Mouse (Mus musculus): ENCODE data around the gene Eef1akmt3. TPM values are rescaled to one million over a fixed set of nuclear protein-coding genes. Genes with fewer than 3 reads are reported as not detected.

Gene Eef1akmt3
- total RNA-seq, 2 experiments from 2014 or later: 0.21 to 0.84 TPM

GRCm38 (mm10) chr10:127050119-127050474, 8.8 kb upstream of the Eef1akmt3 start:
- DNase-seq: no peak

GRCm38 (mm10) chr10:127049395-127050118, 8.2 kb upstream of the Eef1akmt3 start:
- no peak for DNase-seq

- DNase-seq: no peak
Observed at GRCm38 (mm10) chr10:127048608-127049394, 7.5 kb upstream of the Eef1akmt3 start.

DNA sequence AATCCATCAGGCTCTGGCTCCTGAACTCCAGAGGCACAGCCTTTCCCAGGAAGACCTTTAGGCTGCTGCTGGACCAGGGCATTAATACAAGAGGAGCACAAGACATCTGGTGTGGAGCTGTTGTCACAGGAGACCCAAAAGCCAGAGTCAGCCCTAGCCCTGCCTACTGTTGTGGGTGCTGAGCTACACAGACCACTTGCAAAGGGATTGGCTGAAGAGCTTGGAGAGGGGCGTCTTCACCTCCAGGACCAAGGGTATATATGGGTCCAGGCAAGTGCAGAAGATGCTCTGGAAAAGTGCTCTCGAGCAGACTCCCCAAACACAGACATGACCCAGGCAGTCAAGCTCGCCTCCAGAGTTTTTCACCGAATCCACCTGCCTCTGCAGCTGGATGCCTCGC, 6.6 kb upstream of the Eef1akmt3 start, which contains the start of gene Cyp27b1:
Gene Cyp27b1 (plus strand): TSS at position 297 of the 400 bp plus-strand sequence.
- DNase-seq: no peak

- no peak for DNase-seq
Observed at GRCm38 (mm10) chr10:127043187-127043586, 1.9 kb upstream of the Eef1akmt3 start.

DNA sequence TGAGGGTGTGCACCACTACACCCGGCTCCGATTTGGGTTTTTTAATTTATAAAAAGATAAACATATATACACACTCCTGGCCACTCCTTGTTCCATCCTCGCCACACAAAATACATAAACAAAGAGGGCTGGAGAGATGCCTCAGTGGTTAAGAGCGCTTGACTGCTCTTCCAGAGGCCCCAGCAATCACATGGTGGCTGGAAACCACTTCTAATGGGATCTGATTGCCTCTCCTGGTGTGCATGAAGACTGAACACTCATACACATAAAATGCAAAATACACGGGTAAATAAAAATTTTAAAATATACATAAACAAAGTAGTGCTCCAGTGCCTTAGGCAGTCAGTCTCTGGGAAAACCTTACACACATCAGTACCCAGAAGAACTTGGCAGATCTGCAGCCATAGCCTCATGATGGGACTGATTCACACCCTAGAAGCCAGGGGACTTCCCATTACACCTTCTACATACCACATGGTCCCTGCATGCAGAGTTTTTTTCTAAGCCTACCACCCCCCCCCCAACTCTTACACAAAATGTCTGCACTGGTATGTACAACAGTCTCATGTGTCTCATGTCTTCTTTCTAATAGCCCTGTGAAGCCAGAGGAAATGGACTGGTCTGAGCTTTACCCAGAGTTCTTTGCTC, 1.3 kb upstream of the Eef1akmt3 start:
- no peak for DNase-seq

DNA sequence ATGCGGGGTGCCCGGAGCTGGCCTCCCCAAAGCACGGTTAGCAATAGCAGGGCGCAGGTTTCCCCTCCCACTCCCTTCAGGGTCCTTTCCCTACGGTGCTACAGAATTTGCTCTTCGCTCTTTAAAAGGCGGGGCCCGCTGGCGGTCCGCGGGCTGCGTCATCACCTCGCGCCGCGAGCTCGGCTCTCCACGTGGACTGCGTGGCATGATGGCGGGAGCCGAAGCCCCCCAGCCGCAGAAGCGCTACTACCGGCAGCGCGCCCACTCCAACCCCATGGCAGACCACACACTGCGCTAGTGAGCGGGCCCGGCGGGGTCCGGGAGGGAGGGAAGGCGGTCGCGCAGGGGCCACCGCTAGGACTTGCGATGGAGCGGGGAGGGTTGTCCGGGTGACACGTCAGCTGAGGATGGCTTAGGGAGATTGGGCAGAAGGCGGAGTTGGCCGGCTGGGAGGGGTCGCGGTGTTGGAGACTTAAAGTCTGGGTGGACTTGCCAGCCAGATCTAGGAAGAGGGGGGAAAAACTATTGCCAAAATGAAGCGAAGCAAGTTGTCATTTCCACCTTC, 543 bp upstream of the Eef1akmt3 start:
- DNase-seq: peak; percentile 92

DNA sequence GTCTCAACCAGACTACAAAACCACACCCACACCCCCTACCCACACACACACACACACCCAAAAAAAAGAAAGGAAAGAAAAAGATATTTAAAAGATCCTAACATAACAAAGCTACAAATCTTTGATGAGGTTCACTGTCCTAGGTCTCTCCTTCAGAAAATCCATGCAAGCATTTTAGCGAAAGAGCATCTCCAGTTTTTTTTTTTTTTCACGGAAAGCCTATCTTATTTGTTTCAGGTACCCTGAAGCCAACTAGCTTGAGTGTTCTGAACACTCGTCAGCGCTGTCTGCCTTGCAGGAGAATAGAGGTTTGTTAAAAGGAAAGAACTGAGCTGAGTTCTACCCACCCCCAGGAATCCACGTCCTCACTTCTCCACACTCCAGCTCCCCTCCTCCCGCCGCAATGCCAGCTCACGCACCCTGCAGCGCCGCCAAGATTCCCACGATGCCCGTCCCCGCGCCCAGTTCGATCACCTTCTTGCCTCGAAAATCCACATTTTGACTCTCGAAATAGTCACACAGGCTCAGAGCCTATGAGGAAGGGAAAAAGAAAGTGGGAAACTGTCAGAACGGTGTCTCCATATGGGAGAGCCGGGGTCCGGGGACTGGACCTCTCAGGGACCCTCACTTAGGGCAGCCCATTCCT, 621 bp downstream of the Eef1akmt3 start:
- DNase-seq: no peak

DNA sequence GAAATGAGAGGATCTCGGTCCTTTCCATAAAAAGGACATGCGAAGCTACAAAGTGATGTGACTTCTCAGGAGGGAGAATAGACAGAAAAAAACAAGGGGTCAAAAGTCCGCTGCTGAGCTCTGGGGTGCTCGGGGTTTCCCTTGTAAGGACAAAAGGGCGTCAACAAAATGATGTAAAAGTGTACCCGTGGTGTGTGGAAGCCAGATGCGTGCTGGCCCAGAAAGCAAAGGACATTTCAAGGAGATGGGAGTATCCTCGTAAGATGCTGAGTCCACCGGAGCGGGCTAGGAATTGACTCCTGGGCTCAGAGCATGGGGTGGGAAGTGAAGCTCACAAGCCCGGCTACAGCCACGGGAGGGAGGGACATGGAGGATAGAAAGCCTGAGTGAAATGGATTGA, 3.7 kb downstream of the Eef1akmt3 start:
- DNase-seq: no peak

DNA sequence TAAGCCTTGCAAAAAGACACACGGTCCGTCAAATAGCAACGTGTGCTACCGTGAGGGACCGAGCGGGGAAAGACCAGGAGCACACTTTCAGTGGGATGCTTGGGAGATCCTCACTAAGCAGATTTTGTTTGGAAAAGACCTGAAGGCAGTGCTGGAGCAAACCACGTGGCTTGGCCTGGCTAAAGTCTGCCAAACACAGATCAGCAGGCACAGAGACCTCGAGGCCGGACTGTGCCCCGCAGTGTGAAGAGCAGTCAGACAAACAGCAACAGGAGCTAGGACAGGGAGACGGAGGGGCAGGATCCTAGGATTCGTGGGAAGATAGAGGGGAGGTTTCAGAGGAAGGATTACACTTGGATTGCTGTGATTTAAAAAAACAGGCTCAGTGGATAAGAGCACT, 5.0 kb downstream of the Eef1akmt3 start:
- DNase-seq: no peak

DNA sequence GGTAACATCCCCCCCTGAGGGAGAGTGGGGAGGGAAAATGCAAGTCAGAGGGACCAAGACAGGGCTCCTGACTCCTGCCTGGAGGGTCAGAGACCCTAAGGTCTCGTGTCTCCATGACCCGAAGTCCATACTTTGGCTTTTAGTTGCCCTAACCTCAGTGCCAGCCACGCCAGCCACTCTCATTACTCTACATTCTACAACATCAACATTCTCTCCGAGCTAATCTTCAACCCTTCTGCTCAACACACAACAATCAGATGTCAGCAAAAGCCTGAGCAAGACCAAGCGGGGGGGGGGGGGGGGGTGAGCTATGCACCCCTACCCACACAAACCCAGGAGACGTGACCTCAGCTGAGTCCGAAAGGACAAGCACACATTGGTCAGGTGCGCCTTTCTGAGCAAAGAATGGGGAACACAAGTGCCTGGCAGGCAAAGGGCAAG, 8.0 kb downstream of the Eef1akmt3 start:
- no peak for DNase-seq

GRCm38 (mm10) chr10:127030336-127031296, 10.7 kb downstream of the Eef1akmt3 start, which contains the start of gene Tsfm:
Gene Tsfm (minus strand): TSS chr10:127030840.
- peak; percentile 98 for DNase-seq

DNA sequence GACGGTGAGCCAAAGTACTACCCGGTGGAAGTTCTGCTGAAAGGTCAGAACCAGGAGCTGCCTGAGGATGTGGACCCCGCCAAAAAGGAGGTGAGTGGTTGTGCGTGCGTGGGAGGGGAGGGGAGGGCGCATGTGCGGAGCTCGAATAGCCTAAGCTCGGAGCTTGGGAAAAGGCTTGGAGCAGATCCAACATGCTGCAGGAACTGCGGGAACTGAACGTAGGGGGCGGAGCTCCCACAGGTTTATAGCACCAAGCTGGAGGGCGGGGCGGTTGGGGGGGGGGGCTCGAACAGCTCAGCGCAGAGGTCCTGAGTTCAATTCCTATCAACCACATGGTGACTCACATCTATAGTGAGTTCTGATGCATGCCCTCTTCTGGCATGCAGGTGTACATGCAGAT, 22.9 kb downstream of the Eef1akmt3 start:
- DNase-seq: no peak

GRCm38 (mm10) chr10:127017071-127017470, 24.2 kb downstream of the Eef1akmt3 start:
- DNase-seq: no peak

DNA sequence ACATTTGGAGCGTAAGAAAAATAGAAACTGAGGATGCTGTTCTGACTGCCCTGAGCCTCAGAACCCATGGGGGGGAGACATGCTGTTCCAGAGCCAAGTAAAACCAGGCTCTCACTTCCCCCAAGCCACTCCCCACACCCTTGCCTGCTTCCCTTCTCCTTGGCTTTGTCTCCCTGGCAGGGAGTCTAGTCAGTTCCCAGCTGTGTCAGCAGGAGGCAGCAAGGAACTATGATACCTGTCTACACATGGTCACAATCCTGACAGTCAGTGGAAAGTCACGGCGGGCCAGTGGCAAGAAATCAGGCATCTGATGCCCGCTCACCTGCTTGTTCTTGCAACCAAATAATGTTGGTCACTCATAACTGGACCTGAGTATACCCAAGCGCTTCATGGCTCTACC, 24.8 kb downstream of the Eef1akmt3 start:
- no peak for DNase-seq

GRCm38 (mm10) chr10:127003806-127004205, 37.5 kb downstream of the Eef1akmt3 start:
- DNase-seq: no peak

DNA sequence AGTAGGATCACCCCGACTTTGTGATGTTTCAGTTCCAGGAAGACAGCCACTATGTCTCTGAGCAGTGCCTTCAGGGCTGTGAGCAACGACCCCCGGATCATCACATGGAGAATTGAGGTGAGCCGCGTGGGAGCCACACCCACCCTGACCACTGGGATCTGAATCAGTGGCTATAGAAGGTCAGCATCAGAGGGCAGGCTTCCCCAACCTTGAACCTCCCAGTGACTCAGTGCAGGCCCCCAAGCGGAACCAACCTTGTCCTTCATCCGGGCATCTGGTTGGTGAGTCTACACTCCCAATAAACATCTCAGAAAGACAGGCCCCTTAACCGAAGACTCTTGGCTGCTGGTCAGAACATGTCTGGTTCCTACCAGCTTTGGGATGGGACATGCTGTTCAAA, 38.0 kb downstream of the Eef1akmt3 start:
- no peak for DNase-seq

DNA sequence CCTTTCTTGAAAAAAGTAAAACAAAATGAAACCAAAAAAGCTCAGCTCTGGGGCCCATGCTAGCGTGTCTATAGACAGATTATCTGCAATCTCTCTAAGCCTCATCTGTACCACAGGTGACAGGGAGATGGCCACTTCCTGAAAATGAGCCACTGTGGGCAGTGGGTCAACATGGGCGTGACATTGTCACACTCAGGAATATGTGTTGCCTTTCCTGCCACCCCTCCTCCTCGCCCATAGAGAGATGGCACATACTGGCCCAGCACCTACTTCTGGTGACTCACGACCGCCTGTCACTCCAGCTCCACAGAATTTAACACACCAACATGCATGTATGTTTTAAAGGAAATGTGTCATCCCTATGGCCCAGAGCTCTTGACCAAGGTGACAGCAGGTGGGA, 38.5 kb downstream of the Eef1akmt3 start:
- no peak for DNase-seq

- DNase-seq: no peak
Observed at GRCm38 (mm10) chr10:127002056-127002455, 39.3 kb downstream of the Eef1akmt3 start.

- no peak for DNase-seq
Observed at GRCm38 (mm10) chr10:127001297-127001696, 40.0 kb downstream of the Eef1akmt3 start.

GRCm38 (mm10) chr10:127000529-127000928, 40.8 kb downstream of the Eef1akmt3 start, which contains the start of gene Avil:
Gene Avil (plus strand): TSS chr10:127000709.
- DNase-seq: no peak

Measured in gastrocnemius, postnatal 10 days (tissue).